Mouse (Mus musculus) liver, embryonic 11.5 days (tissue): ENCODE measurements at regions not wholly inside any gene's neighbourhood (a gene's known extent, or its start where the extent isn't known, plus 50 kb on each side); places are given as distances from the start of the nearest gene placed in this dataset.

Experiments
- ATAC-seq: fragments of 200-750 bp; cut with Nextera tagmentation; replicated peaks from 2 replicates; pipeline ENCODE4 v1.8.0; 2017; ENCODE audit warnings: moderate number of reproducible peaks, mild to moderate bottlenecking, moderate TSS enrichment, moderate library complexity; ENCODE audit not compliant: low FRiP score
- DNase-seq: peaks from one replicate; pipeline ENCODE4 v3.0.0-alpha.2; 2017; ENCODE audit warnings: low spot score
- H3K27ac ChIP-seq: fragments of 300-500 bp; sonication (generic); 2 replicates; pipeline ENCODE4 v1.5.1; 2014; ENCODE audit warnings: mild to moderate bottlenecking, low read depth, low read length, control low read depth
- H3K27me3 ChIP-seq: fragments of 300-500 bp; sonication (generic); replicated peaks from 2 replicates; pipeline ENCODE4 v1.6.1; 2014; ENCODE audit warnings: low read length, mixed read lengths; ENCODE audit not compliant: control insufficient read depth, insufficient read depth
- H3K36me3 ChIP-seq: fragments of 300-500 bp; sonication (generic); 2 replicates; pipeline ENCODE4 v1.6.1; 2014; ENCODE audit warnings: mild to moderate bottlenecking, low read length, moderate library complexity, mixed read lengths; ENCODE audit not compliant: control insufficient read depth, insufficient read depth
- H3K4me1 ChIP-seq: fragments of 300-500 bp; sonication (generic); replicated peaks from 2 replicates; pipeline ENCODE4 v1.6.1; 2014; ENCODE audit warnings: low read length, mixed read lengths; ENCODE audit not compliant: control insufficient read depth, insufficient read depth
- H3K4me2 ChIP-seq: fragments of 300-500 bp; sonication (generic); 2 replicates; pipeline ENCODE4 v1.6.1; 2014; ENCODE audit warnings: mild to moderate bottlenecking, control low read depth, moderate library complexity
- H3K4me3 ChIP-seq: fragments of 300-500 bp; sonication (generic); 2 replicates; pipeline ENCODE4 v1.5.1; 2014; ENCODE audit warnings: low read depth, low read length, control low read depth
- H3K9ac ChIP-seq: fragments of 300-500 bp; sonication (generic); 2 replicates; pipeline ENCODE4 v1.6.1; 2014; ENCODE audit warnings: low read depth, low read length, control low read depth
- H3K9me3 ChIP-seq: fragments of 300-500 bp; sonication (generic); 2 replicates; pipeline ENCODE4 v1.6.1; 2016; ENCODE audit warnings: low read length, inconsistent platforms, mixed read lengths; ENCODE audit not compliant: control insufficient read depth
- WGBS: fragments of 180-500 bp; shearing (Covaris S2); extraction: QIAGEN DNeasy Blood & Tissue Kit; methylation state at CpG from one replicate; pipeline ENCODE4 v1.1.7; 2014; 5-methylcytosine and 5-hydroxymethylcytosine counted together

DNA sequence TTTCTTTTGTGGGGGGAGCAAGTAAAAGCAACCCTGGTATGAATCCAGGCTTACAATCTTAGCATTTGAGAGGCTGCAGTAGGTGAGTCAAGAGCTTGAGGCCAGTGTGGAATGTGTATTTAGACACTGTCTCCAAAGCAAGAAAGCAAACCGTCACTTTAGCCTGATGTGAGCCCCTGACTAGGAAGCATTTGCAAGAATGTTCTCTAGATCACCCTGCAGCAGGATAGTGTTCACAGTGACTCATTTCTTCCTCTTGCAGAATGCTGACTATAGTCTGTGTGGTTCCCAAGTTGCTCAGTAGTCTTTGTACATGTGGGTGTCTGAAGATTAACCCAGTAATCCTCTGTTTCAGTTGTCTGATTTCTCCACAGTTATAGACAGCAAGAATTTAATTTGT is 88.7 kb upstream of the Nectin3 start:
- Histone ChIP-seq H3K36me3 (no peaks in the 10 kb centered on the region), H3K4me3 (no peak overlapping the region), H3K4me2 (no peak overlapping the region), H3K27me3 (no peaks in the 10 kb centered on the region), H3K27ac (no peak overlapping the region), H3K9me3 (no peaks in the 10 kb centered on the region), H3K4me1 (no peaks in the 10 kb centered on the region), H3K9ac (no peak overlapping the region)
- DNase-seq (no peak), ATAC-seq (no peak)
- WGBS, result 50% methylated on average over 1 of the region's 1 CpGs

GRCm38 (mm10) chr16:46584502-46584901 is 86.2 kb upstream of the Nectin3 start:
- ATAC-seq (no peak), DNase-seq (no peak)
- Histone ChIP-seq H3K27me3 (no peaks in the 10 kb centered on the region), H3K27ac (no peak overlapping the region), H3K4me1 (no peaks in the 10 kb centered on the region), H3K9me3 (no peaks in the 10 kb centered on the region), H3K36me3 (no peaks in the 10 kb centered on the region), H3K4me2 (no peak overlapping the region), H3K4me3 (no peak overlapping the region), H3K9ac (no peak overlapping the region)

- DNase-seq, result no peak
- Histone ChIP-seq H3K27ac (no peak overlapping the region), H3K4me2 (no peak overlapping the region), H3K9me3 (no peaks in the 10 kb centered on the region), H3K27me3 (no peaks in the 10 kb centered on the region), H3K36me3 (no peaks in the 10 kb centered on the region), H3K9ac (no peak overlapping the region), H3K4me3 (no peak overlapping the region), H3K4me1 (no peaks in the 10 kb centered on the region)
- no peak for ATAC-seq
- WGBS, result 81% methylated on average over 10 of the region's 10 CpGs
Observed at GRCm38 (mm10) chr16:46581115-46581514, 82.8 kb upstream of the Nectin3 start.

DNA sequence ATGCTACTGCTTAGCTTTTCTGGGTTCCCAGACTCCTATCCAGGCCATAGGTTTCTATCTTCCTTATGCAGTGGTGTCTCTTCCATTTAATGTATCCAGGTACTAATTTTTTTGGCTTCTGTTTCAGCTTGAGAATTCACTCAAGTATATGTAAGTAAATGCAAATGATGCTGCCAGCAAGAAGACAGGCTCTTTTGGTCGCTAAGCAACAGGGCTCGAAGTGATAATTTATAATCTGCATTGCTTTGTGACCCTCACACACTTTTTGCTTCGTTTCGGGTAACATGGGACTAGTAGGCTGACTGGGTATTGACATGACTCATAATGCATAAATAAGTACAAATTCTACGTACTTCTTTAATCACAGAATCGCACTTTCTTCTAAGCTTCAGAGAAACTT is 75.9 kb upstream of the Nectin3 start:
- no peaks in the 10 kb centered on the region for H3K36me3 ChIP-seq
- H3K4me3 ChIP-seq, result no peak overlapping the region
- no peak overlapping the region for H3K9ac ChIP-seq
- DNase-seq (no peak), ATAC-seq (no peak)
- H3K9me3 ChIP-seq, result no peaks in the 10 kb centered on the region
- no peak overlapping the region for H3K4me2 ChIP-seq
- no peaks in the 10 kb centered on the region for H3K4me1 ChIP-seq
- WGBS, result 73% methylated on average over 6 of the region's 6 CpGs
- H3K27me3 ChIP-seq, result no peaks in the 10 kb centered on the region
- H3K27ac ChIP-seq, result no peak overlapping the region

GRCm38 (mm10) chr16:46567446-46567845 is 69.1 kb upstream of the Nectin3 start:
- no peak for ATAC-seq

DNA sequence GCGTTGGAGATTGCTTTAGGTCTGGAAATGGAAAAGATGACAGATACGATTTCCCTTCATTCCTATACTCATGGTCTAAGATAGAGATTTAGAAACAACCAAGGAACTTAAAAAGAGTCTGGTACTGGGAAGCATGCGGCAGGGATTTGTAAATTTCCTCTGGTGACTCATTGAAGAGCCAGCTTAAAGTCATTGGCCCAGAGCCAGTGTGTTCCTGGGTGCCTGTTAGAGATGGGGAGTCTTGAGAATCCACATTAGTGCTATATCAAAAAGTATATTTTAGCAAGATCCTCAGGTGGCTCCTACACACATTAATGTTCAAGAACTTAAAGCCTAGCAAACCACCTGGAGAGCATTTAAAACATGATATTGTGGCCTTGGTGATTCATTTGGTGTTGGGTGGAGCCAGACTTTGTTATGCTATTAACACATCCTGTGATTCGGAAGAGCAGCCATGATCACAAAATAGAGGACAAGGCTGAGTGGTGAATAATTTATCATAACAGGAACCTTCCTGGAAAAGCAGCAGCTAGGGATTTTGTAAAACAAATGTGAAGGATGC is 67.8 kb upstream of the Nectin3 start:
- H3K9ac ChIP-seq, result no peak overlapping the region
- WGBS, result 72% methylated on average over 4 of the region's 4 CpGs
- ATAC-seq (no peak), DNase-seq (no peak)
- no peak overlapping the region for H3K4me3 ChIP-seq
- no peak overlapping the region for H3K4me2 ChIP-seq
- H3K4me1 ChIP-seq, result no peaks in the 10 kb centered on the region
- no peaks in the 10 kb centered on the region for H3K9me3 ChIP-seq
- H3K36me3 ChIP-seq, result no peaks in the 10 kb centered on the region
- no peaks in the 10 kb centered on the region for H3K27me3 ChIP-seq
- H3K27ac ChIP-seq, result no peak overlapping the region

More at GRCm38 (mm10) chr16:46567446-46567845, 69.1 kb upstream of the Nectin3 start:
- Histone ChIP-seq H3K27me3 (no peaks in the 10 kb centered on the region), H3K4me3 (no peak overlapping the region), H3K27ac (no peak overlapping the region), H3K36me3 (no peaks in the 10 kb centered on the region), H3K9me3 (no peaks in the 10 kb centered on the region), H3K4me1 (no peaks in the 10 kb centered on the region), H3K9ac (no peak overlapping the region), H3K4me2 (no peak overlapping the region)
- WGBS, result 83% methylated on average over 1 of the region's 1 CpGs
- DNase-seq, result no peak

DNA sequence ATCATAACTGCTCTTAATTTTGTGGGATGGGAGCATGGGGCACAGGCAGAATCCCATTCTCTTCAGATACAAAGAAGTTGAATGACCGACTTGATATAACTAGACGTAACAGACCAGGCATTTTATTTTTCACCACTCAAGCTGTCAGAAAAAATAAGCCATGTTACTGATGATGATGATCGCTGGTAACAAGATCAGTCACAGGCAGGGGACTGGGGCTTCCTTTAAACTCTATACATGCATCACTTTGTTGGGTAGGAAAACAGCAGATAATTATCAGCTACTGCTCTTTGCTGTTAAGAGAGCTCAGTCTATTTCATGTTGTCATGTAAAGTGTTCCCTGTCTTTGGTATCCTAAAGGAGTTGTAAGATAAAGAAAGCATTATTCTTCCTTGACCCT is 59.0 kb upstream of the Nectin3 start:
- Histone ChIP-seq H3K4me3 (no peak overlapping the region), H3K4me1 (no peaks in the 10 kb centered on the region), H3K27ac (no peak overlapping the region), H3K27me3 (no peaks in the 10 kb centered on the region), H3K9me3 (no peaks in the 10 kb centered on the region), H3K36me3 (no peaks in the 10 kb centered on the region), H3K9ac (no peak overlapping the region), H3K4me2 (no peak overlapping the region)
- DNase-seq (no peak), ATAC-seq (no peak)
- 80% methylated on average over 3 of the region's 3 CpGs for WGBS

DNA sequence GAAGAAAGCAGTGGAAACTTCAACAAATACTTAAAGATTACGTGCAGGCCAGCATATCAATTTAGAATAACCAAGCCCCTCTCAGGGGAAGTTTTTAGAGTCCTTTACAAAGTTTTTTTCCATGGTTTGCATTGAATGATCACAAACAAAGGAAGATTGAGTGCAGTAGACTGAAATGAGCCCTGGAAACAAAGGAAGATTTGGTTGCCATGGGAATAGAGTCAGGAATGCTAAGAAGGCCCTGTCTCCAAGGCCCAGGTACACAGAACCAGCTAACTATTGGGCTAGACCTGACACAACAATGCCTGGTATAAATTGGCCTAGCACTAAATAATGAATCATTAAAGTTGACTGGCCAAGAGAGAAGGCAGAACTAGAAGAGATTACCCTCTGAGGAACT is 49.9 kb upstream of the Nectin3 start:
- no peaks in the 10 kb centered on the region for H3K4me1 ChIP-seq
- no peak overlapping the region for H3K4me2 ChIP-seq
- no peak for DNase-seq
- H3K27me3 ChIP-seq, result no peaks in the 10 kb centered on the region
- H3K9me3 ChIP-seq, result no peaks in the 10 kb centered on the region
- WGBS, result 82% methylated on average over 1 of the region's 1 CpGs
- H3K4me3 ChIP-seq, result no peak overlapping the region
- ATAC-seq, result no peak
- no peak overlapping the region for H3K27ac ChIP-seq
- H3K36me3 ChIP-seq, result no peaks in the 10 kb centered on the region
- H3K9ac ChIP-seq, result no peak overlapping the region
